Mouse (Mus musculus) left cerebral cortex, adult 18-20 months (tissue): ENCODE measurements around the gene Tradd. TPM values are rescaled to one million over a fixed set of nuclear protein-coding genes. Genes with fewer than 3 reads are reported as not detected.
"Not testable (repeated sequence)": the region's sequence is repeated elsewhere in the genome, so short reads cannot be mapped to it uniquely, and the experiment has no call there.

Source experiments
- DNase-seq, 2 experiments: peaks; one replicate each; pipeline ENCODE4 v3.0.0; 2021 to 2022; ENCODE audit warnings: low spot score in 2 of 2, mixed read lengths in 1 of 2
- total RNA-seq, 2 experiments: library from RNA; stranded (reverse); gene quantifications; 2 replicates each; pipeline ENCODE4 v1.2.3; 2021

The Tradd gene
- total RNA-seq, 2 experiments from 2014 or later, result 7.6 to 8.9 TPM

- DNase-seq, result no peak
These were observed 11.5 kb downstream of the Tradd start for GRCm38 (mm10) chr8:105252680-105253537.

- DNase-seq, result no peak
These were observed 12.5 kb downstream of the Tradd start for GRCm38 (mm10) chr8:105251954-105252353.

- DNase-seq, result no peak
These were observed 23.4 kb downstream of the Tradd start for GRCm38 (mm10) chr8:105241016-105241415.

GRCm38 (mm10) chr8:105237442-105238142 is 26.8 kb downstream of the Tradd start:
- no peak for DNase-seq

- no peak for DNase-seq
These were observed 29.2 kb downstream of the Tradd start for GRCm38 (mm10) chr8:105235206-105235605.

GRCm38 (mm10) chr8:105233126-105233935 is 31.1 kb downstream of the Tradd start:
- no peak for DNase-seq

GRCm38 (mm10) chr8:105232321-105232693 is 32.1 kb downstream of the Tradd start:
- DNase-seq, result not testable (repeated sequence)

GRCm38 (mm10) chr8:105231503-105232320 is 32.7 kb downstream of the Tradd start:
- no peak for DNase-seq

GRCm38 (mm10) chr8:105225917-105226316 is 38.5 kb downstream of the Tradd start:
- no peak for DNase-seq

- no peak for DNase-seq
These were observed 39.2 kb downstream of the Tradd start for GRCm38 (mm10) chr8:105225272-105225593.

GRCm38 (mm10) chr8:105224413-105225271 is 39.8 kb downstream of the Tradd start, which contains the start of gene D230025D16Rik:
Gene D230025D16Rik (plus strand): TSS chr8:105225145.
- peak; percentile 95 to 97 for DNase-seq

GRCm38 (mm10) chr8:105223850-105224249 is 40.6 kb downstream of the Tradd start:
- DNase-seq, result no peak

- no peak for DNase-seq
These were observed 46.4 kb downstream of the Tradd start for GRCm38 (mm10) chr8:105217926-105218522.

- DNase-seq, result no peak
These were observed 50.3 kb downstream of the Tradd start for GRCm38 (mm10) chr8:105214104-105214503.

GRCm38 (mm10) chr8:105209153-105210110 is 55.0 kb downstream of the Tradd start:
- DNase-seq, result no peak
